Mouse (Mus musculus): Measurements from ENCODE around the gene Tbc1d20.
"Not testable (repeated sequence)": the region's sequence is repeated elsewhere in the genome, so short reads cannot be mapped to it uniquely, and the experiment has no call there.

Tbc1d20 gene

GRCm38 (mm10) chr2:152293727-152294475, at the start of gene Tbc1d20:
TSS of gene Tbc1d20 (plus strand) at chr2:152293828.
- peak; percentile 90 for DNase-seq (ENCODE audit: low read depth, low spot score)

- no peak for DNase-seq (ENCODE audit: low read depth, low spot score)
These were observed 46.4 kb upstream of the Tbc1d20 start for GRCm38 (mm10) chr2:152247213-152247612.

- DNase-seq (ENCODE audit: low read depth, low spot score) = no peak
These were observed 43.1 kb upstream of the Tbc1d20 start for GRCm38 (mm10) chr2:152250511-152250910.

GRCm38 (mm10) chr2:152259739-152260138, 33.9 kb upstream of the Tbc1d20 start:
- DNase-seq (ENCODE audit: low read depth, low spot score) = no peak

- DNase-seq (ENCODE audit: low read depth, low spot score) = no peak
These were observed 20.0 kb upstream of the Tbc1d20 start for GRCm38 (mm10) chr2:152273639-152274038.

GRCm38 (mm10) chr2:152281407-152281806, 12.2 kb upstream of the Tbc1d20 start:
- no peak for DNase-seq (ENCODE audit: low read depth, low spot score)

GRCm38 (mm10) chr2:152287560-152287959, 6.1 kb upstream of the Tbc1d20 start:
- no peak for DNase-seq (ENCODE audit: low read depth, low spot score)

GRCm38 (mm10) chr2:152288046-152288445, 5.6 kb upstream of the Tbc1d20 start:
- no peak for DNase-seq (ENCODE audit: low read depth, low spot score)

GRCm38 (mm10) chr2:152289623-152290022, 4.0 kb upstream of the Tbc1d20 start:
- not testable (repeated sequence) for DNase-seq (ENCODE audit: low read depth, low spot score)

GRCm38 (mm10) chr2:152292475-152292874, 1.2 kb upstream of the Tbc1d20 start:
- no peak for DNase-seq (ENCODE audit: low read depth, low spot score)

- DNase-seq (ENCODE audit: low read depth, low spot score) = no peak
These were observed 375 bp upstream of the Tbc1d20 start for GRCm38 (mm10) chr2:152293179-152293726.

GRCm38 (mm10) chr2:152294541-152294940, 913 bp downstream of the Tbc1d20 start:
- no peak for DNase-seq (ENCODE audit: low read depth, low spot score)

- no peak for DNase-seq (ENCODE audit: low read depth, low spot score)
These were observed 9.2 kb downstream of the Tbc1d20 start for GRCm38 (mm10) chr2:152302862-152303261.

GRCm38 (mm10) chr2:152303781-152304180, 10.2 kb downstream of the Tbc1d20 start:
- DNase-seq (ENCODE audit: low read depth, low spot score) = no peak

- no peak for DNase-seq (ENCODE audit: low read depth, low spot score)
These were observed 11.9 kb downstream of the Tbc1d20 start for GRCm38 (mm10) chr2:152305480-152305879.

GRCm38 (mm10) chr2:152307186-152307585, 13.6 kb downstream of the Tbc1d20 start:
- no peak for DNase-seq (ENCODE audit: low read depth, low spot score)

GRCm38 (mm10) chr2:152312996-152313395, 19.4 kb downstream of the Tbc1d20 start:
- no peak for DNase-seq (ENCODE audit: low read depth, low spot score)

GRCm38 (mm10) chr2:152313926-152314325, 20.3 kb downstream of the Tbc1d20 start:
- no peak for DNase-seq (ENCODE audit: low read depth, low spot score)

GRCm38 (mm10) chr2:152317054-152317453, 23.4 kb downstream of the Tbc1d20 start:
- DNase-seq (ENCODE audit: low read depth, low spot score) = no peak

GRCm38 (mm10) chr2:152321558-152321957, 27.9 kb downstream of the Tbc1d20 start:
- DNase-seq (ENCODE audit: low read depth, low spot score) = no peak

GRCm38 (mm10) chr2:152322198-152322597, 28.6 kb downstream of the Tbc1d20 start:
- no peak for DNase-seq (ENCODE audit: low read depth, low spot score)

- DNase-seq (ENCODE audit: low read depth, low spot score) = no peak
These were observed 30.3 kb downstream of the Tbc1d20 start for GRCm38 (mm10) chr2:152323971-152324370.

GRCm38 (mm10) chr2:152324842-152325241, 31.2 kb downstream of the Tbc1d20 start:
- no peak for DNase-seq (ENCODE audit: low read depth, low spot score)
